Mouse (Mus musculus) brain, embryonic 14.5 days (tissue): Measurements from ENCODE around the gene Prkar2a. TPM values are rescaled to one million over a fixed set of nuclear protein-coding genes. Genes with fewer than 3 reads are reported as not detected.

ENCODE experiments used
- DNase-seq: peaks from one replicate; pipeline ENCODE4 v3.0.0-alpha.2; 2011; ENCODE audit warnings: low read depth
- CTCF ChIP-seq: fragments of 200-500 bp; IDR thresholded peaks from 2 replicates; pipeline ENCODE4 v1.5.1; 2012; ENCODE audit warnings: inconsistent platforms, mild to moderate bottlenecking, moderate library complexity, borderline replicate concordance; ENCODE audit not compliant: insufficient read depth, insufficient read length; ENCODE audit errors: extremely low read depth
- POLR2A ChIP-seq: fragments of 200-500 bp; IDR thresholded peaks from 2 replicates; pipeline ENCODE4 v1.6.1; 2012; ENCODE audit warnings: mild to moderate bottlenecking, inconsistent platforms, borderline replicate concordance; ENCODE audit not compliant: poor library complexity, insufficient read depth, insufficient read length, severe bottlenecking; ENCODE audit errors: extremely low read depth
- polyA plus RNA-seq: library from polyadenylated mRNA; depleted of rRNA; stranded (reverse); fragments of >200 nt; gene quantifications from 2 replicates; pipeline ENCODE4 v1.2.3, GENCODE M21; 2012

Gene Prkar2a
- polyA plus RNA-seq, 1 experiment, result 52.8 TPM

DNA sequence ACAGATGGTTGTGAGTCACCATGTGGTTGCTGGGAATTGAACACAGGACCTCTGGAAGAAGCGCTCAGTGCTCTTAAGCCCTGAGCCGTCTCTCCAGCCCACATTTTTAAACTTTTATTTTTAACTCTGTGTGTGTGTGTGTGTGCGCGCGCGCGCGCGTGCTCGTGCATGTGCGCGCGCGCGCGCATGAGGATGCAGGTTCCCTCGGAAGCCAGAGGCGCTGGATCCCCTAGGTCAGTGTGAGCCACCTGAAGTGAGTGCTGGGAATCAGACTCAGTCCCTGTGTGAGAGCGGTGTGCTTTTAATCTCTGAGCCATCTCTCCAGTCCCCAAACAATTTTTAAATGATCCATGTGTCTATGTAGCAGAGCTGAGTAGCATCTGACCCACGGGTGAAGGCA is 70.0 kb downstream of the Prkar2a start:
- TF ChIP-seq POLR2A, result no peak
- TF ChIP-seq CTCF, result no peak
- DNase-seq, result no peak

DNA sequence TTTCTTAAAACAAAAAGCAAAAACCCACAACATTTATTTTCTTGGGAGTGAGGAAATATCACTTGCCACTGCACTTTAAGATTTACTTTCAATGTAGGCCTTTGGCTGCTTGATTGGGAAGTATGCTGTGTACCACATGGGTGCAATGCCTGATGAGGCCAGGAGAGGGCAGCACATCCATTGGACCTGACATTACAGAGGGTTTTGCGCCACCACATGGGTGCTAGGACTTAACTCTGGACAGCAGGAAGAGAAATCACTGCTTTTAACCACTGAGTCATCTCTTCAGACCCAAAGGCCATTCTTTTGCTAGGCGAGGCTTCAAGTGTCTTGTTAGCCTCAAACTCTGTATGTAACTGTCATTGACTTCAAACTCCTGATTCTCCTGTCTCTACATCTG is 70.7 kb downstream of the Prkar2a start:
- peak; percentile 17 for DNase-seq
- TF ChIP-seq POLR2A, result no peak
- peak; percentile 63; the same call in 1 of the 2 replicates for TF ChIP-seq CTCF

DNA sequence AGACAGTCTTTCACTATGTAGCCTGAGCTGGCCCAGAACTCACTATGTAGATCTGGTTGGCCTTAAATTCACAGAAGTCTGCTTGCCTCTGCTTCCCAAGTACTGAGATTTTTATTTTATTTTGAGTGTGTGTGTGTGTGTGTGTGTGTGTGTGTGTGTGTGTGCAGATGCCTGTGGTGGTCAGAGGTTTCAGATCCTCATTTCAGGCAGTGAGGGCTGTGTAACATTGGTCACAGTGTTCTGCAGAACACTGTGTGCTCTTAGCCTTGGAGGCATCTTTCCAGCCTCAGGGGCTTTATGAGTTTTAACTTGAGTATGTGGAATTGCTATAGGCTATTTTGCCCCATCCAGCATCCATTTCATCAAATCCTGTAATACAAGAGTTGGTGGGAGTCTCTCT is 72.4 kb downstream of the Prkar2a start:
- no peak for TF ChIP-seq POLR2A
- no peak for TF ChIP-seq CTCF
- no peak for DNase-seq

DNA sequence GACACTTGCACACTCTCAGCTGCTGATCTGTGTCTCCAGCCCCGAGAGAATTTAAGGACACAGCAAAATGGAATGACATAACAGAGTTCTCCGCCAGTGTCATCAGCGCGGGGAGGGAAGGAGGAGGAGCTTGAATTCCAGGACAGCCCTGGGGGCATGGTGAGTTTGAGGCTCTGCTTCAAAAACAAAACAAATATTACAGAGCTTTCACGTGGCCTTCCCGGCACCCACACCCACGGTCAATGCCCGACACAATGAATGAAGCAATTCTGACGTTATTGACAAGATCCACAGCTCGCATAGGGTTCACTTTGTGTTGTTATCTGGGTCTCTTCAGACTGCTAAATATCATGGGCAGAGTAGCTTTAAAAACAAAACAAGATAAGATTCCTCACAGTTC is 75.9 kb downstream of the Prkar2a start:
- no peak for TF ChIP-seq CTCF
- TF ChIP-seq POLR2A, result no peak
- DNase-seq, result no peak

DNA sequence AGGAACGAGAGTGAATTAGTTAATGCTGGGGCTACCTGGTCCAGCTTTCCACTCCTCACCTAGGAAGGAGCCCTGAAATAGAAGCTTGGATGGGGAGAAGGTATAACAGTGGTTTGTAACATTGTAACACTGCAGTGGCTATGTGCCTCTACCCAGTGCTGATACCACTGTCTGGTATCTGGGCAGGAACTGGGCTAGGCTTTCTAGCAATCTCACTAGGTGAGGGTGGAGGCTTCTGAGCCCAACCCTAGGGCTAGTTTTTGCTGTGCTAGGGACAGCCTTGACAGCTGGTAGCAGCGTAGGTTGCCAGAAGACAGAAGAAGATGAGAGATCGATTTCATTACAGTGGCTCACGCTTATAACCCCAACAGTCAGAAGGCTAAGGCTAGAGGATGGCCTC is 87.5 kb downstream of the Prkar2a start:
- DNase-seq, result no peak
- TF ChIP-seq POLR2A (no peak), CTCF (no peak)

DNA sequence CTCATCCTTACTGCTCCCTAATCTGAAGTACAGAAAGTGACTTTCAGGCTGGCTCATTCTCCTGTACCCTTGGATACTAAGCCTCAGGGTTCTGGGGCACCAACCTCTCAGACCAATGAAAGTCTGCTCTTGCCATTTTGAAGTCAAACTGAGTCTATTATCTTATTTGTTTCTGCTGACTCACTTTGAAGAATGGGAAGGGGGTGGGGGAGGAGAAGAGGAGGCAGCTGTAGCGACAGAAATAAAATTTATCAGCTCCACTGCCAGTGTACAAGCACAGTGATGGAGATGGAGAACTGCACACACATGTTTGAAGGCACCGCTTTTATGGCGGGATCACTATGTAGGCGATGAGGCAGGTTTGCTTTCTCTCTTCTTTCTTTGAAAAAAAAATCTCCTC is 88.2 kb downstream of the Prkar2a start:
- TF ChIP-seq POLR2A (no peak), CTCF (no peak)
- DNase-seq, result no peak

DNA sequence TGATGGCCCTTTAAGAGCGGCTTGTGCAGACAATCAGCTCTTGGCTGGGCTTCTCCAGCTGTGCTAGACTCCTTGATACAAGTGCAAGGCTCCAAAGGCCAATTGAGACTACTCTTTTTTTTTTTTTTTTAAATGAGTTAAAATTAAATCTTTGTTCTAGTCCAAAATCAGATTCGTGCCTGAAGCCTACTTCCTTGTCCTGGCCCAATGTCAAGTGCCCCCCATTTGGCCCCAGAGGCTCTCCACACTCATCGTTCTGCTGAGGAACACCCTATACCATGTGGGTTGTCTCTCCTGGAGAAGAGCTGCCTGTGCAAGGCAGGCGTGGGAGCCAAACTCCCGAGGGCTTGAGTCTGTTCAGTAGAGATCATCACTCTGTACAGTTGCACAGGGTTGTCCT is 91.8 kb downstream of the Prkar2a start:
- TF ChIP-seq POLR2A (no peak), CTCF (no peak)
- DNase-seq, result no peak

DNA sequence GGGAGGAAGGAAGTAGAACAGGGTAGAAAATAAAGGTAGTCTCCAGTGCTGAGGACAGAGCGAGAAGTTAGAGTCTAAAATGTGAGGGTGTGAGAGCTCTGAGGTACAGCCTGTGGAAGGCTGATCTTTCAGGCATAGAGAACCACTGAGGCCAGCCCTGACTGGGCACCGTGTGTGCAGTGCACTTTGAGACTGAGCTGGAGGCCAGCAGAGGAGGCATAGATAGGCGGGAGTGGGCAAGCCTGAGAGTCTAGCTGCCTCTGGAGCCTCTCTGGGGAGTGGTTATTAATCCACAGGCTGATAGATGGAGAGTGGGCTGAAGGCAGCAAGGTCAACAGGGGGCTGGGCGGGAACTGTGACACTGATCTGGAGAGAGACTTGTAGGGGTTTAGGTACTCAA is 92.8 kb downstream of the Prkar2a start:
- no peak for DNase-seq
- TF ChIP-seq CTCF (no peak), POLR2A (no peak)

DNA sequence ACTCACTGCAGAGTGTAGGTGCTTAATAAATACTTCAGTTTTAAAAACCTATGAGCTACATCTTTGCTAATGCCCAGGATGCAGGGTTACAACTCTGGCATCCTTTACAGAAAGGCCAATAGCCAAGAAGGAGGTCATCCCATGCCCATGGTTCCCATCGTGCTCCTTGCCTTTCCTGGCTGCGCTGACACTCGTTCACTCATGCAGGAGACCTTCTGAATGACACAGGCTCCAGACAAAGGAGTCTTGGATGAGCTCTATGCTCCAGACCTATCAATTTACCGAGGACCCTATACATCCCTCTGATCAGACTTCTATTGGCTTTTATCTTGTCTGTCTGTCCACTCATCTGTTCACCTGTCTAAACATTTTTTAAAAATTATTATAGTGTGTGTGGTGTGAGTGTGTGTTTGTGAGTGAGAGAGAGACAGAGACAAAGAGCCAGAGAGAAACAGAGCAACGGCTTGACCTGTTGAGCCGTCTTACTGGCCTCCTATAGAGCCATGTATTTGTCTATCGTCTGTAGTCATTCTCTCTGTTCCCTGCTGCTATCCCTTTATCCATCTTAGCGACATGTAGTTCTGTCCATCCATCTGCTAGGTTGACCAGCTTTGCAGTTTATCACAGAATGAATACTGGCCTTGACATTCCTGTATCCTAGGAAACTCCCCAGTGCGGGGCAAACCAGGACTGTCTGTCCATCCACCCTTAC is 93.9 kb downstream of the Prkar2a start:
- peak; percentile 62 for DNase-seq
- TF ChIP-seq CTCF (no peak), POLR2A (no peak)

DNA sequence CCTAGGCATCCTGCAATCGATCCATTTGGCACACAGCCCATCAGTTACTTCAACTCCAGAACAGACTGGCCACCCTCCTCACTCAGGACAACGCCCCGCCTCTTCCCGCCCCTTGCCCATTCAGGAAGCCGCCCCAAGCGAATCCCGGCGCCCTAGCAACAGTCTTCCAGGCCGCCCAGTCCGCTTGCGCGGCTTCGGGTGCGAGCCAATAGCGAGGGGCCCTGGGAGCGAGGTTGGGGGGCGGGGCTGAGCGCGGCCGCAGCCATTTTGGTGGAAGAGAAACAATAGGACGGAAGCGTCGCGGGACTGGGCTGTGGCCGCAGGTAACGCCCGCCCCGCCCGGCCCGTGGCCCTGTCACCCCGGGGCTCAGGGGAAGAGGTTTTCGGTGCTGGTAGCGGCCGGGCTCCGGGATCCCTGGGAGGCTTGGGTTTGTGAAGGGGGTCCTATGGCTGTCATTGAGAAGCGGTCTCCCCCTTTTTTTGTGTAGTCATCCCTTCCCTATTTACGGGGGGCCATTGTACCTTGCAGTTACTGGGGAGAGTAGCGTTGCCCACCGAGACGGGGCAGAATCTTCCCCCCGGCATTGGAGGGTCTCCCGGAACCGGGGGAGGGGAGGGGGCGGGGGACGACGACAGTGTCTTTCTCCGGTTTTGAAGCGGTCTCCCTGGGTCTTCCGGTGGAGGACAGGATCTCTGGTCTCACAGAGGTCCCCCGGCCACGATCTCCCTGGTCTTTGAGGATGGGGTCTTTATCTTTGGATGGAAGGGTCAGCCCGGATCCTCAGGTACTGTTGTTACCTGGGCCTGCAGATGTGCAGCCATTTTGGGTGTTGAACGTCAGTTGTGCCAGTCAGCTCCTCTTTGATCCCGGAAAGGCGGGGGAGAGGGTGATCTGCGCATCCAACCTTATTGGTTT is 94.7 kb downstream of the Prkar2a start, which contains the start of gene Ip6k2:
Gene Ip6k2, plus strand, starts transcription at position 249 of the 916 bp plus-strand sequence.
- DNase-seq, result peak; percentile 99
- TF ChIP-seq CTCF (no peak), POLR2A (peak; percentile 78)

DNA sequence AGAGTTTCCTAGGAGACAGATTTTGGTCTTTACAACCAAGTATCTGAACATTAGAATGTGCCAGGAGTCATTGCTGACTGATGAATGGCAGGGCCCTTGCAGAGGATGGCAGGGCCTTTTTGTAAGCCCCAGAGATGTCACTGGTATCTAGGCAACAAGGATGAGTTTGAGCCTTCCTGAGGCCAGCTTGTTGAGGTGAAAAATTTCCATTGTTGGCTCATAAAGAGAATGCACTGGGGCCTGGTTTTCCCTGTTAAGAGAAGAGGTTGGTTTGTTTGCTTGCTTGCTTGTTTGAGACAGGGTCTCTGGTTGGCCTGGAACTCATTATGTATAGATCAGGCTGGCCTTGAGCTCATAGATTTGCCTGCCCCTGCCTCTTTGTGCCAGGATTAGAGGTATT is 96.3 kb downstream of the Prkar2a start:
- TF ChIP-seq CTCF, result no peak
- TF ChIP-seq POLR2A, result no peak
- DNase-seq, result peak; percentile 80

DNA sequence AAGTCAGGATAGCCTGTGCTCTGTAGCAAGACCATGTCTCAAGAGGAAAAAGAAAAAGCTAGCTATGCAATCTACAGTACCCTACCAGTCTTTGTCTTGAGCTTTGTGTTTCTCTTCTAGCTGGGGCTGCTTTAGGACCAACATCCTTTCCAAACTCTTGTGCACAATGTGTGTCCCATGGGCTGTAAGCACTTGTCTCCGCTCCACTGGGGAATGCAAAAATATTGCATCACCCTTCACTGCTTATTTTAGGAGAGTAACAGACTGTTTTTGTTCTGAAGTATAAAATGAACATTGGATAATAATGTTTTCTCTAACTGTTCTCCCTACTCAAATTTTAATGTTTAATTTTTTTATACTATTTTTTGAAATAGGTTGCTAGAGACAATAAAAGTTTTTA is 97.4 kb downstream of the Prkar2a start:
- TF ChIP-seq CTCF (no peak), POLR2A (no peak)
- DNase-seq, result no peak

DNA sequence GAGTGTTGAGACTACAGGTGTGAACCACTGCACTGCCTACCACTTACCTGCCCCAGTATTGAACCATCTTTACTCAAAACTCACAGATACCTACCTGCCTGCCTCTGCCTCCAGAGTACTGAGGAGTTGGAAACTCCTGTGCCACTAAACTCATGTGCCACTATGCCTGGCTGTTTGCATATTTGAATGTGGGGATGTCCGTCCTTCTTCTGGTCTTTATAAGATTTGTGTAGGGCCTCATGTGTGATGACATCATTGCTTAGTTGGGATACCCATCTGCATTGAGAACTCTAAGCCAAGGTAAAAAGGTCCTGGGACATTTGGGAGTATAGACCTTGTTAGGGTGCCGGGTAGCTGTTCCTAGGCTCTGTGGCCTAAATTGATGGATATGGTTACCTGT is 98.0 kb downstream of the Prkar2a start:
- TF ChIP-seq CTCF, result no peak
- no peak for TF ChIP-seq POLR2A
- no peak for DNase-seq

DNA sequence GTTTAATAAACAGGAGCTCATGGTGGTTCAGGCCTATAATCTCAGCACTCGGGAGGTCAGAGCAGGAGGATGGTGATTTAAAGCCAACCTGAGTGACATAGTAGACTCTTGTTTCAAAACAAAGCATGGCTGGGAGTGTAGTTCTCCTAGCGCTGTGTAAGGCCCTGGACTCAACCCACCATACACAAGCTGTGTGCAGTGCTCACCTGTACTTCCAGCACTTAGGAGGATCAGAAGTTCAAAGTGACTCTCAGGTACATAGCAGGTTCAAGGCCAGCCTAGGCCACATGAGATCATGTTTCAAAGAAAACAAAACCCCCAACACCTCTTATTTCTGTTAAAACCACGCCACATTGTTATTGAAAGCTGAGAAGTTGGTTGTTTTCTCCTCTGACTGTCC is 99.6 kb downstream of the Prkar2a start:
- no peak for DNase-seq
- TF ChIP-seq CTCF, result no peak

DNA sequence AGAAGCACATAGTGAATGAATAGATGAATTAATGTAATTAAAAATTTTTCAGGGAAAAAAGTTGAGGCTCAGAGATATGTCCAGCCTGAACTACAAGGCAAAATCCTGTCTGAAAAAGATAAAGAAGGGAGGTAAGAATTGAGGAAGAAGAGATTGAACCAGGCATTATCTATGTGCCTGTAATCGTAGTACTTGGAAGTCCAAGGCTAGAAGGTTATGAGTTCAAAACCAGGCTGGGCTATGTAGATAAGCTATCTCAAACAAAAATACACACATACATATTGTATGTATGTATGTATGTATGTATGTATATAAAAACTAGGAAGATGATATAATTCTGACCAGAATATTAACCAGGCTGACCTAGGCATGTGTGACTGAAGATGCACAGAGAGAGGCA is 103.2 kb downstream of the Prkar2a start:
- DNase-seq, result no peak

More for the DNA sequence above, 103.2 kb downstream of the Prkar2a start:
- TF ChIP-seq POLR2A (no peak), CTCF (no peak)
